Mouse (Mus musculus) C2C12 (cell line): ENCODE measurements around the gene 2010109A12Rik. TPM values are rescaled to one million over a fixed set of nuclear protein-coding genes. Genes with fewer than 3 reads are reported as not detected.

Source experiments
- polyA plus RNA-seq: library from polyadenylated mRNA; unstranded; fragments of >200 nt; fragmentation: generic; extraction: Trizol; gene quantifications from one replicate; pipeline ENCODE4 v1.2.1, GENCODE M21; 2012; ENCODE audit warnings: missing spikeins

2010109A12Rik gene
- polyA plus RNA-seq, 1 experiment: not detected

Other genes with a start within 250 kb of the 2010109A12Rik start
- 0.01 TPM for gene Sowahb, start 161.5 kb upstream of the 2010109A12Rik start, polyA plus RNA-seq
- 102 TPM for gene Sept11, start 113.1 kb upstream of the 2010109A12Rik start, polyA plus RNA-seq
- 82.3 TPM for gene Ccni, start within 50 bp of the 2010109A12Rik start, polyA plus RNA-seq
- 6.3 TPM for gene Ccng2, start 60.7 kb downstream of the 2010109A12Rik start, polyA plus RNA-seq